Mouse (Mus musculus) embryonic facial prominence, embryonic 10.5 days (tissue): Measurements from ENCODE around the gene Prmt9. TPM values are rescaled to one million over a fixed set of nuclear protein-coding genes. Genes with fewer than 3 reads are reported as not detected.

Source experiments
- DNase-seq: peaks from one replicate; pipeline ENCODE4 v3.0.0-alpha.2; 2017; ENCODE audit warnings: low spot score
- H3K27ac ChIP-seq: fragments of 300-500 bp; sonication (generic); replicated peaks from 2 replicates; pipeline ENCODE4 v1.5.1; 2016; ENCODE audit warnings: mild to moderate bottlenecking
- H3K27me3 ChIP-seq: fragments of 300-500 bp; sonication (generic); replicated peaks from 2 replicates; pipeline ENCODE4 v1.6.1; 2016; ENCODE audit warnings: low read depth, mild to moderate bottlenecking; ENCODE audit not compliant: poor library complexity, severe bottlenecking
- H3K36me3 ChIP-seq: fragments of 300-500 bp; sonication (generic); replicated peaks from 2 replicates; pipeline ENCODE4 v1.6.1; 2016; ENCODE audit warnings: mild to moderate bottlenecking, moderate library complexity
- H3K4me1 ChIP-seq: fragments of 300-500 bp; sonication (generic); 2 replicates; pipeline ENCODE4 v1.6.1; 2016
- H3K4me3 ChIP-seq: fragments of 300-500 bp; sonication (generic); 2 replicates; pipeline ENCODE4 v1.5.1; 2016; ENCODE audit warnings: mild to moderate bottlenecking, moderate library complexity
- H3K9me3 ChIP-seq: fragments of 300-500 bp; sonication (generic); 2 replicates; pipeline ENCODE4 v1.6.1; 2016; ENCODE audit warnings: mild to moderate bottlenecking
- WGBS: fragments of 180-500 bp; shearing (Covaris S2); methylation state at CpG from one replicate; pipeline ENCODE4 v1.1.7; 2016; 5-methylcytosine and 5-hydroxymethylcytosine counted together
- polyA plus RNA-seq: library from polyadenylated mRNA; unstranded; fragments of >200 nt; fragmentation: Nextera tagmentation; extraction: Ambion mirVana; gene quantifications from 2 replicates; pipeline ENCODE4 v1.2.1, GENCODE M21; 2016

Prmt9 gene
- polyA plus RNA-seq, 1 experiment from 2014 or later = 19.9 TPM

DNA sequence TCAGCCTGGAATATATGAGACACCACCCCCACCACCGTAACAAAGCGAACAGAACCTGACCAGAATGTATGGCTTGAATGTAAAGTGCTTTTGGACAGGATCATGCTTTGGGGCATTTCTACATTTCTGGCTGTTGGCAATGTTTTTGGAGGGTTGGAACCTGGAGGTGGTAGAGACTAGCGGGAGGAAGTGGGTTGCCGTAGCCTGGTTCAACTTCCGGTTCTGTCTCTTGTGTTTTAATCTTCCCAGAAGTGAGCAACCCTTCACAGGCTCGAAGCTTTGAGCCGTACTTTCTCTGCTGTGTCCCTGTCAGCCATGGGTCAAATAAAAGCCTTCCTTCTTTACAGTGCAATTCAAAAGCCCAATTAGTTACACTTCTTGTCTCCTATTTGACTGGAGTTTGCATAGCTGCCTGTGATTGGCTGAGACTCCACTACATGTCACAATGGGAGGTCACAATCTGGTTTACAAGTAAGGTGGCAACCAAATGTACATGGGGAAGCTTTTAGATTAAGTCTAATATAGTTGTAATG, 74.5 kb downstream of the Prmt9 start:
- Histone ChIP-seq H3K27me3 (no peaks in the 10 kb centered on the region), H3K4me3 (no peak overlapping the region), H3K27ac (no peak overlapping the region), H3K4me1 (0 out of 2 replicates have a peak, but pooled peaks cover 3% of the 10 kb centered on the region), H3K36me3 (no peaks in the 10 kb centered on the region), H3K9me3 (no peaks in the 10 kb centered on the region)
- DNase-seq = no peak
- 81% methylated on average over 7 of the region's 7 CpGs for WGBS

DNA sequence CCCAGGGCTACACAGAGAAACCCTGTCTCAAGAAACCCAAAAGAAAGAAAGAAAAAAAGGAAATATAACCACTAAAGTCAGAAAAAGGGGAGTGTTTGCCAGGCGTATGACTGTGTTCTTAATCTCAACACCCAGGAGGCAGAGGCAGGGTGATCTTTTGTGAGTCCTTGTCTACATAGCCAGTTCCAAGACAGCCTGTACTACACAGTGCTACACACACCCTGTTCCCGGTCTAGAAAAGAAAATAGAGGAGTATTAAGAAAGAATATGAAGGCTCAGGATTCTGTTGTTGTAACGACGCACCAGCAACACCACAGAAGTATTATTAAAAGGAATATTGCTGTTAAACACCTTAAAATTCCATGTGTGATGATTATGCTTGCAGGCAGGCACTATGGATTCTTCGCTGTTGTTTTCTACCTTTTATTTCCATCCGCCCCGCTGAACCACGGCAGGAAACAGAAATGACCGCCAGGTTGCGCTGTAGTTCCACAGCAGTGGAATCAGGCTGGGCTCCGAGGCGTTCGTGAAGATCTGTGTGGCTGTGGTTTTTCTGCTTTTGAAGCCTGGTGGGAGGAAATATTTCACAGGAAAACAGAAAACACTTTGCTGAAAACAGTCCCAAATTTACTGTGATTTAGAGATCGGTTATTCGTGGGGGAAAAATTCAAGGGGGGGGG, 80.8 kb downstream of the Prmt9 start:
- peak; percentile 88 for DNase-seq
- peak overlapping the region; percentile 75 for H3K27ac ChIP-seq
- H3K9me3 ChIP-seq = no peaks in the 10 kb centered on the region
- peaks cover 36% of the 10 kb centered on the region for H3K4me1 ChIP-seq
- no peaks in the 10 kb centered on the region for H3K36me3 ChIP-seq
- no peak overlapping the region for H3K4me3 ChIP-seq
- H3K27me3 ChIP-seq = no peaks in the 10 kb centered on the region
- 19% methylated on average over 15 of the region's 15 CpGs for WGBS

DNA sequence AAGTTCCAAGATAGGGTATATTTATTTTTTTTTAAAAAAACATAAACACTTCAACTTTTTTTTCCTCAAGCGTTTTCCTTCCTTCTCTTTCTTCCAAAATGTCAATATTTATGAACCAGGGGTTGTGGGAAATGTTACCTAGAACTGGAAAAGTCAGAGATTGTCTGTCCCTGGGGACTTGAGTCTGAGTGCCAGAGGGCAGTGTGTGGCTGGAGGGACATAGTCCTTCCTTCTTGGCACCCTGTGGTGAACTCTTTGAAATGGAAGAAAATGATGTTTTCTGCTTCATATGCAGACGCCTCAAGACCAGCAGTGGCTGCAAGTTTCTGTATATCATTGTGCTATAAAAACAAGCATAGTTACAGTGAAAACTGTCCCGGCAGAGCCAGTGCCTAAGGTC, 81.5 kb downstream of the Prmt9 start:
- no peak for DNase-seq
- no peaks in the 10 kb centered on the region for H3K27me3 ChIP-seq
- 44% methylated on average over 3 of the region's 3 CpGs for WGBS
- H3K4me1 ChIP-seq = peaks cover 36% of the 10 kb centered on the region
- H3K36me3 ChIP-seq = no peaks in the 10 kb centered on the region
- H3K27ac ChIP-seq = peak overlapping the region; percentile 75
- no peak overlapping the region for H3K4me3 ChIP-seq
- no peaks in the 10 kb centered on the region for H3K9me3 ChIP-seq

Other genes with a start within 250 kb of the Prmt9 start
- gene Arhgap10, start 31.4 kb upstream of the Prmt9 start, polyA plus RNA-seq = 25.5 and 26.1 TPM in 2 replicates
- 44.6 and 48.8 TPM in 2 replicates for gene Tmem184c, start 61.3 kb downstream of the Prmt9 start, polyA plus RNA-seq
- gene Ednra, start 175.1 kb downstream of the Prmt9 start, polyA plus RNA-seq = 30.8 and 36.4 TPM in 2 replicates